Mouse (Mus musculus) heart, adult 9 months (tissue): ENCODE measurements at regions not wholly inside any gene's neighbourhood (a gene's known extent, or its start where the extent isn't known, plus 50 kb on each side); places are given as distances from the start of the nearest gene placed in this dataset.
A peak's percentile ranks its signal among the peaks of the same experiment; 100 is the strongest.

Source experiments
- DNase-seq, 2 experiments: peaks; one replicate each; pipeline ENCODE4 v3.0.0; 2022; ENCODE audit warnings: low spot score in 2 of 2

GRCm38 (mm10) chr3:38820787-38821186, 66.0 kb upstream of the Fat4 start:
- DNase-seq, result no peak

- no peak for DNase-seq
Measured at GRCm38 (mm10) chr3:38820315-38820714, 66.4 kb upstream of the Fat4 start.

DNA sequence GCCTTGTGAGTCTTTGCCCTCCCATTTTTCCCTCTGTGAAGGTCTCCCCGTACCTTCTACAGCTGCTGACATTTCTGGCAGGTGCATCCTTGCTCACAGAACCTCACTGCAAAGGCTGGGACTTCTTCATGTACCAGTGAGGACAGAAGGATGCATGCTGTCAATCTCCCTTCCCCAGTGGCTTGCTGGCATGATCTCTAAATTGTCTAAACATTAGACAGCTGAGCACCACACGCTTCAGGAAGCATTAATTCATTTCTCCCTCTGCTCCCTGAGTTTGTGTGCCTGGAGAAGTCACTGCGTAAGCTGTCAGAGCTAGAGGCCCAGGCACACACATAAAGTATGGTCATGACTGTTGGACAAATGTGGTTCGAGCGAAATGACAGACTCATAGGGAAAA, 69.1 kb upstream of the Fat4 start:
- no peak for DNase-seq

- DNase-seq, result no peak
Measured at GRCm38 (mm10) chr3:38812457-38812856, 74.3 kb upstream of the Fat4 start.

DNA sequence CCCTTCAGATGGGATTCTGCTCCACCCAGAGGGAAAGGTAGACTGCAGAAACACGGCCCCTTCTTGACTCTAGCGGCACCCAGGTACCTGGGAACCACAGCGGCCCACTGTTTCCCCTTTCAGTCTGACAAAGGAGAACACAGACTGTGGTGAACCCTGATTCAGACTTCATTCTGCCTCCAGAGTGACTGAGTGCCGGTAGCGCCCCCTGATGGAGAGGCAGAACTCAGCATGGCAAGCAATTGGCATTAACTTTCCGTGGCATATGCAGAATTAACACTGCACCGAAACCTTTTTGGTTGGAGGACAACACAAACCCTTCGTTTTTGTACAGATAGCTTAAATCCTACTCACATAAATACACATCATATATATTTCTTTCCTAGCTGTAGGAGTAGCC, 75.1 kb upstream of the Fat4 start:
- no peak for DNase-seq

DNA sequence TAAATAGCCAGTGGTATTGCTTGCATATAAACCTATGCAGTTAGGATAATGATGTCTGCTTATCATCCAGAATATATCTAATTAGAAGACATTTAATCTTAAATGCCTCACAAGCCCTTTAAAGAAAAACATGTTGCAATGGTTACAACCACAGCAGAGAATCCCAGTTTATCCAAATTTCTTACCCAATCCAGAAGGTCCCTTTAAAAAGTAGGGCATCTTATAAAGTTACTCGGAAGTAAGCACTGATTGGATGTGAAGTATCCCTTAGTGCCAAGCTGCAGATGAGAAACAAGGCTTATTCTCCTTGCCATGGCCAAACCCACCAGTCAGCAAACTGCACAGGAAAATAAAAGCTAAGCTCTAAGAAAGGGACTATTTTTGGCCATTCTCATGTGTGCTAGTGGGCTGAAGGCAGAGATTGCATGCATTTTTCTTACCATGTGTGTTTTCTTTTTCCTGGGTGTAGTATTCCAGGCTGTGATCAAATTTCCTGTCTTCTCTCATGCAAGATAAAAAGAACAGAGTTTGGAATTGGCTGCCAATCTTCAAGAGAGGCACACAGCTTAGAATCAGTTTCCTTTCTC, 80.2 kb upstream of the Fat4 start:
- no peak for DNase-seq

DNA sequence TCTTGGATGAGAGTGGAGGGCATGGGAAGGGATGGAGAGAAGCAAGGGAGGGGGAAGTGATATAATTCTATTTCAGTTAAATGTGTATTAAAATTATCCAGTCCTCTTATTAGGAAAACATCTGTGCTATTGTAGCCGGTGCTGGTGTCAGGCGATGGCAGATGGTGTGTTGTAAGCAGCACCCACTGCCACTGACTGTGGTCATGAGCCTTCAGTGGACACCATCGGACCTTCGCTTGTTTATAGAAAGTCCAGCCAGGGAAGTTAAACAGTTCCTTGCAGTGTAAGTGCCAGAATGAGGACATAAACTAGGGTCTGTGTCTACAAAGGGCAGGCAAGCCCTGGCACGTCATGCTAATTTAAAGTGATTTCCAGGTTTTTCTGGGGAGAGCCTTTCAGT, 80.7 kb upstream of the Fat4 start:
- no peak for DNase-seq

GRCm38 (mm10) chr3:38795646-38796301, 91.0 kb upstream of the Fat4 start:
- DNase-seq, result no peak

DNA sequence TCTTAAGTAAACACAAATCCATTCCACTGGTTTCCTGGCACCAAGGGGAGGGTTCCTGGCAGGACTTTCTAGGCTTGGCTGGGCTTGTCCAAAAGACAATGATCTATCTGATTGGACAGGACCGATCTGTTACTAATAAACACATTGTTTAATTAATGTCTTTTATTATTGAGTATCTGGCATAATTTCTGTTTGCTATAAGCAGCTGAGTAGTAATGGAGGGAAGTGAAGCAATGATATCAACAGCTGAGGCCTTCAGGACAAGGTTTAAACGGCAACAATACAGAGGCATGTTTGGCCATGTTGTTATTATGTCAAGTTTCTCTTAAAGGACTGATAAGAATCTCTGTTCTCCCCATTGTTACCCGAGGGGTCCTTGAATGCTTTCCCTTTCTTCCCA, 93.5 kb upstream of the Fat4 start:
- no peak for DNase-seq

- DNase-seq, result no peak
Measured at GRCm38 (mm10) chr3:38788751-38789150, 98.0 kb upstream of the Fat4 start.

DNA sequence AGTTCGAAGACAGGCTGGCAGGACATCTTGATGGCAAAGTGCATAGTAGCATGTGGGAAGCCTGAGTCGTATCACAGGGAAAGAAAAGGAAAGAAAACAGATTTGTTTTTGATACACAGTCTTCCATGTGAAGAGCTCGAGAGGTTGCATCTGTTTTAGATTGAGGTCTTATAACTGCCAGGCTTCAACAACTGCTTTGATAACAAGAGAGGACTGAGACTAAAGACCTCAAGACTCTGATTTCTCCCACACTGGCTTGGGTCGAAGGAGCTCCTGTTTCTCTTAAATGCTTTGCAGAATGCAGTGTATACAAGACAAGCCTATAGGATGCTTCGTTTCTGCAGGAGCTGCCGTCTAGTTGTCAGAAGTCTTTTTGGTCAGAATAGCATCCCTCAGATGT, 103.0 kb upstream of the Fat4 start:
- DNase-seq, result no peak

GRCm38 (mm10) chr3:38783051-38783450, 103.7 kb upstream of the Fat4 start:
- DNase-seq, result no peak

DNA sequence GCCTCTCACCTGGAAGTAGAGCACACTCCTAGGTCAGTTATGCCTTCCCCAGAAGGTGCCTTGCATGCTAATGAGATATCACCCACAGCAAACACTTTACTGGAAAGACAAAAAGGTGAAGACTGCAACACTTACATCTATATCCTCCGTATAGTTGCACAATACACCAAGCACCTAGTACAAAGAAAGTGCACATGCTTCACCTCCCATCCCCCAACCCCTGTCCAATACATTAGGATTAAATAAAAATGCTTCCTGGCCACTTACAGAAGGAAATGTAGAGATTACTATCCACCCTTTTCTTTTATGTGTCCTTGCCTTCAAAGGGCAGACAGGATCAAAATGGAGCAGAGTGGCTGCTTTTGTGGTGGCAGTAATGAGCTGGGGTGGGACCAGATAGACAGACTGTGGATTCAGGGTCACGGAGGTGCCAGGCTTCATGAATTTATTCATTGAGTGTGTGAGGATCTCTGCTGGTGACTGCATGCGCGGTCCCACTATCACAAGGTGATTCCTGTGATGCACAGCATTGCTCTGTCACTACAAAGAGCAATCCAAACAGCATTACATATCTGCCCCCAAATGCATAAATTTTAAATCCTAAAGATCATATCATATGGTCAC, 109.9 kb upstream of the Fat4 start:
- DNase-seq, result no peak

GRCm38 (mm10) chr3:38754632-38755123, 132.1 kb upstream of the Fat4 start:
- DNase-seq, result no peak

- no peak for DNase-seq
Measured at GRCm38 (mm10) chr3:38753446-38754205, 133.1 kb upstream of the Fat4 start.

DNA sequence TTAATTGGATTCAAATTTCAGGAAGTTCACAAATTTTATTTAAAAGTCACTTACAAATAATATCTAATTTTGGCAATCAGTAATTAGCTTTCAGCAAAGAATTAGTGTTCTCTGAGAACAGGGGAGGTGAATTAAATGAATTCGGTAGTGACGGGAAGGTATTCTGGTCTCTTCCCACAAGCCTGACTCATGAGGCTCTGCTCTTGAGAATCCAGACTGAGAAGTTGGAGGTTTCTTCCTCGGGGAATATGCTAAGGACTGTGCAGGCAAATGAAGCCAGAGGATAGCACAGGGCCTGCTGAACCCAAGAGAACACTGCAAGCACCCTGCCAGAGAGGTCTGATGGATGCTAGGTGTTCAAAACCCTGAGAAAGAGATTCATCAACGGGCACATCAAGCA, 144.6 kb upstream of the Fat4 start:
- DNase-seq, result no peak

GRCm38 (mm10) chr3:38722606-38723005, 164.1 kb upstream of the Fat4 start:
- DNase-seq, result no peak

DNA sequence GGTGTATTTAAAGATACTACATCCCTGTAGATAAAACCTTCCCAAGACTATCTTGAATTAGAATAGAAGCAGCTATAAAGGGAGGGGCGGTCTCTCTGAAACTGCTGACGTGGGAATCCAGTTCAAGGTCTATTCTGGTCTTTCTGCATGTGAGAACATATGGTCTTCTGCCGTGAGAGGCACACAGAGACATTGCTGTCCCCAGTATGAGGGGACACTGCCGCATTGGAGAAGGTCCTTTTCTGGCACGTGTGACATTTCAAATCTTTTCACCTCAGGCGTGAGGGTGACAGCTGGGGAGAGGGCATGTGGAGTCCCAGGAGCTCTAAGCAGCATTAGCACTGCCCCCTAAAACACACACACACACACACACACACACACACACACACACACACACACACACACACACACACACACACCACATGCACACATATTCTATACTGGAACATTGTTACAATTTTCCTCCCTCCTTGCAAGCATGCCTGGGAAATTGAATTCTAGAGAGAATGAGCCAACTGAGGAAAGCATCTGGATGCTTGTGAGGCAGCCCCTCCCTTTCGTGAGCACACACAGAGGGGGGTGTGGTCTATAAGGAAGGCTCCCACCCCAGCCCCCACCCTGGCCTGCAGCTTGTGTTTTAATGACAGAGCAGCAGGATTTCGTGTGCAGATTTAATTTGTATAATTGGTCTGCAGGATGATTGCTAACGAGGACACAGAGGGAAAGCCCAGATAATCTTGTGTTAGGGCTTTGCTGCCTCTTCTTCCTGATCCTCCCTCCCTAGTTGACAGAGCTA, 174.5 kb upstream of the Fat4 start:
- DNase-seq, result no peak

- DNase-seq, result no peak
Measured at GRCm38 (mm10) chr3:38711229-38711628, 175.5 kb upstream of the Fat4 start.

DNA sequence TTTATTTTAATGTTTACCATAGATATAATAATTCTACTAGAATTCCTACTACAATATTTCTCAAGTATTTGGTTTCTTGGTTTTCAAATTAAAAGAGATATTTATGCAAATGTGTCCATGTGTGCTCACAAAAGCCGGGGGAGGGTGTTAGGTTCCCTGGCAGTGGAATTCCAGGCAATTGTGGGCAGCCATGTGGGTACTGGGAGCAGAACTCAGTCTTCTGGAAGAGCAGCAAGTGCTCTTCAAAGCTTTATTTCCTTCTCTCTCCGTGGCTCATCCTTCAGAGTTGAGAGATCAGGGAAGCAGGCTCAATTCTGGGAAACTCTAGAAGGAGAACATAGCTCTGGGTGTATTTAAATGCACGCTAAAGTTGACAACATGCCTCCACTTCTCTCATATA, 178.8 kb upstream of the Fat4 start:
- DNase-seq, result no peak

- DNase-seq, result no peak
Measured at GRCm38 (mm10) chr3:38699206-38699605, 187.5 kb upstream of the Fat4 start.

DNA sequence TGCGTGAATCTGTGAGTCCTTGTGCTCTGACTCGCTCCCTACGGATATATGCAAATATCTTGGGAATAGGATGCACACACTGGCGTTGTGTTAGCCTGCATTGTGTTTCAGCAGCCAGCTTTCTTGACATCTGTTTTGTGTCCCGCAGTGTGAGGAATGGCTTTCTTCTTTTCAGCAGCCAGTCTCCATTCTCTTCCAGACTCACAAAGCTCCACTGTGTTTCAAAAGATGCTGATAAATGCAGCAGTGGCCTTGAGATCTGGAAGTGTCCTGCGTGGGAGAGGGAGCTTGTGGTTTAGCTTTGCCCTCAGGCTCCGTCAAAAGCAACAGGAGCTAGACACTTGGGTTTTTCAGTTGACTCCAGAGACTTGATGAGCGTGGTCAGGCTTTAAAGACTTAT, 188.9 kb upstream of the Fat4 start:
- DNase-seq, result peak; percentile 1 to 2
